Mouse (Mus musculus) heart, adult 2 months (tissue): Measurements from ENCODE around the gene Psma7. TPM values are rescaled to one million over a fixed set of nuclear protein-coding genes. Genes with fewer than 3 reads are reported as not detected.

Experiments
- DNase-seq, 2 experiments: peaks; one replicate each; pipeline ENCODE4 v3.0.0; 2021
- H3K27ac ChIP-seq: fragments of 200-600 bp; 2 replicates; pipeline ENCODE4 v1.8.1; 2022
- H3K27me3 ChIP-seq: fragments of 200-500 bp; 2 replicates; pipeline ENCODE4 v1.6.1; 2012; ENCODE audit warnings: mild to moderate bottlenecking, low read length, inconsistent platforms, mixed read lengths; ENCODE audit not compliant: control insufficient read depth, insufficient read depth
- H3K36me3 ChIP-seq: fragments of 200-500 bp; 2 replicates; pipeline ENCODE4 v1.6.1; 2012; ENCODE audit warnings: low read length, inconsistent platforms; ENCODE audit not compliant: control insufficient read depth, insufficient read depth
- H3K4me1 ChIP-seq: fragments of 200-500 bp; 2 replicates; pipeline ENCODE4 v1.6.1; 2011; ENCODE audit warnings: low read length; ENCODE audit not compliant: control insufficient read depth, insufficient read depth
- H3K4me3 ChIP-seq: fragments of 200-600 bp; 2 replicates; pipeline ENCODE4 v1.8.1; 2022
- H3K79me2 ChIP-seq: fragments of 200-500 bp; replicated peaks from 2 replicates; pipeline ENCODE4 v1.6.1; 2012; ENCODE audit warnings: mild to moderate bottlenecking, inconsistent platforms, low read length, moderate library complexity, mixed read lengths; ENCODE audit not compliant: control insufficient read depth, insufficient read depth
- H3K9ac ChIP-seq: fragments of 200-500 bp; 2 replicates; pipeline ENCODE4 v1.6.1; 2012; ENCODE audit warnings: low read depth, mild to moderate bottlenecking, control low read depth, inconsistent platforms, low read length, mixed read lengths
- CTCF ChIP-seq: fragments of 200-600 bp; IDR thresholded peaks from 2 replicates; pipeline ENCODE4 v1.8.1; 2022; ENCODE audit warnings: antibody characterized with exemption, mild to moderate bottlenecking, moderate library complexity
- EP300 ChIP-seq: fragments of 200-500 bp; IDR thresholded peaks from 2 replicates; pipeline ENCODE4 v1.6.1; 2011; ENCODE audit warnings: low read depth, low read length, control low read depth; ENCODE audit not compliant: insufficient read depth
- POLR2A ChIP-seq: fragments of 200-500 bp; IDR thresholded peaks from 2 replicates; pipeline ENCODE4 v1.6.1; 2011; ENCODE audit warnings: mild to moderate bottlenecking, low read depth, low read length, control low read depth; ENCODE audit not compliant: insufficient read depth
- WGBS: fragments of 180-500 bp; shearing (Covaris S2); methylation state at CpG from one replicate; pipeline ENCODE4 v1.1.7; 2018; 5-methylcytosine and 5-hydroxymethylcytosine counted together
- intact Hi-C: fragments of 180-260 bp; cut with DNase I; formaldehyde crosslinking; loops from one replicate; pipeline ENCODE4 v1.15.1; 2025
- polyA plus RNA-seq: library from polyadenylated mRNA; depleted of rRNA; stranded (reverse); fragments of >200 nt; gene quantifications from 2 replicates; pipeline ENCODE4 v1.2.3, GENCODE M21; 2012
- total RNA-seq, 2 experiments: library from RNA; stranded (reverse); gene quantifications; 2 replicates each; pipeline ENCODE4 v1.2.3; 2021

The Psma7 gene
- total and polyA plus RNA-seq, 3 experiments: 134 to 162 (median 140) TPM

DNA sequence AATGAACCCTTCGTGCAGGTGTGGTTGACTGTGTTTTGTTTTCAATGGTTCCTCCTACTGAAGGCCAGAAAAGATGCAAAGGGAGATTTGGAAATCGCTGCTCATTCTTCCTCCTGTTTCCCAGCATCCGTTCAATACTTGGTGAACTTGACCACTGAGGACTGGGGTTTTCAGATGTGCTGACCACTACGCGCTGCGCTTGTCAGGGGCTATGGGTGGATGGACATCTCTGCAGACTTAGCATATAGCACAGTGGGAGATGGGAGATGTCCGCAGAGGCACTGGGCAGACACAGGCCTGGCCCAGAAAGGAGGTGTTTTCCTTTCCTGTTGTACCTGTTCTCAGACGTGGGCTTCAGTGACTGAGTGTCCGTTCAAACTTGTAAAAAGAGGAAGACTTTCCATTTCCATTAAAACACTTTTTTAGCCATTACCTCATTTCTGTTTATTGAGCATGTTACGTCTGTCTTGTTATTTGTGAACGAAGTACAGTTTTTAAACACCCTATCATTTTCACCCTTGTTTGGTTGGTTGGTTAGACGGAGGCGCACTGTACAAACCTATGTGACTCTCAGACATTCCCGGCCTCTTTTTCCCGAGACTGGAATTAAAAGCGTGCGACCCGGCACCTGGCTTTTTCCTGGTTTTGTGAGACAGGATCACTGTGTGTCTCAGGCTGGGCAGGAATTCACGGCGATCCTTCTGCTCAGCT, 27.7 kb upstream of the Psma7 start:
- DNase-seq: no peak
- Histone ChIP-seq H3K9ac (peak overlapping the region; percentile 68), H3K36me3 (no peaks in the 10 kb centered on the region), H3K27me3 (no peaks in the 10 kb centered on the region), H3K27ac (peak overlapping the region; percentile 81), H3K4me3 (peak overlapping the region; percentile 74), H3K4me1 (peaks cover 5% of the 10 kb centered on the region), H3K79me2 (no peaks in the 10 kb centered on the region)
- intact Hi-C loops: loop anchor here (5.0 kb wide), 1 partner anchor 47 kb away; the partner anchor contains the start of gene Osbpl2
- WGBS: 29% methylated on average over 20 of the region's 20 CpGs
- TF ChIP-seq CTCF (no peak), POLR2A (no peak), EP300 (no peak)

- no peak for TF ChIP-seq POLR2A
- TF ChIP-seq EP300: no peak
- TF ChIP-seq CTCF: no peak
- no peak overlapping the region for H3K4me3 ChIP-seq
- peak in 1 of 2 experiments; percentile 36 for DNase-seq
Measured at GRCm38 (mm10) chr2:180063338-180064131, 21.3 kb upstream of the Psma7 start.

GRCm38 (mm10) chr2:180053001-180053400, 10.8 kb upstream of the Psma7 start:
- H3K27me3 ChIP-seq: no peaks in the 10 kb centered on the region
- H3K36me3 ChIP-seq: no peaks in the 10 kb centered on the region
- DNase-seq: no peak
- TF ChIP-seq EP300: no peak
- no peak for TF ChIP-seq CTCF
- no peak for TF ChIP-seq POLR2A
- no peak overlapping the region for H3K9ac ChIP-seq
- no peak overlapping the region for H3K27ac ChIP-seq
- intact Hi-C loops: no loop called here
- WGBS: 95% methylated on average over 9 of the region's 9 CpGs
- 0 out of 2 replicates have a peak, but pooled peaks cover 2% of the 10 kb centered on the region for H3K79me2 ChIP-seq
- H3K4me1 ChIP-seq: no peaks in the 10 kb centered on the region
- H3K4me3 ChIP-seq: no peak overlapping the region

More at GRCm38 (mm10) chr2:180063338-180064131, 21.3 kb upstream of the Psma7 start:
- intact Hi-C loops: no loop called here
- WGBS: 74% methylated on average over 11 of the region's 11 CpGs
- Histone ChIP-seq H3K36me3 (no peaks in the 10 kb centered on the region), H3K27ac (no peak overlapping the region), H3K27me3 (no peaks in the 10 kb centered on the region), H3K4me1 (no peaks in the 10 kb centered on the region), H3K79me2 (no peaks in the 10 kb centered on the region), H3K9ac (no peak overlapping the region)

DNA sequence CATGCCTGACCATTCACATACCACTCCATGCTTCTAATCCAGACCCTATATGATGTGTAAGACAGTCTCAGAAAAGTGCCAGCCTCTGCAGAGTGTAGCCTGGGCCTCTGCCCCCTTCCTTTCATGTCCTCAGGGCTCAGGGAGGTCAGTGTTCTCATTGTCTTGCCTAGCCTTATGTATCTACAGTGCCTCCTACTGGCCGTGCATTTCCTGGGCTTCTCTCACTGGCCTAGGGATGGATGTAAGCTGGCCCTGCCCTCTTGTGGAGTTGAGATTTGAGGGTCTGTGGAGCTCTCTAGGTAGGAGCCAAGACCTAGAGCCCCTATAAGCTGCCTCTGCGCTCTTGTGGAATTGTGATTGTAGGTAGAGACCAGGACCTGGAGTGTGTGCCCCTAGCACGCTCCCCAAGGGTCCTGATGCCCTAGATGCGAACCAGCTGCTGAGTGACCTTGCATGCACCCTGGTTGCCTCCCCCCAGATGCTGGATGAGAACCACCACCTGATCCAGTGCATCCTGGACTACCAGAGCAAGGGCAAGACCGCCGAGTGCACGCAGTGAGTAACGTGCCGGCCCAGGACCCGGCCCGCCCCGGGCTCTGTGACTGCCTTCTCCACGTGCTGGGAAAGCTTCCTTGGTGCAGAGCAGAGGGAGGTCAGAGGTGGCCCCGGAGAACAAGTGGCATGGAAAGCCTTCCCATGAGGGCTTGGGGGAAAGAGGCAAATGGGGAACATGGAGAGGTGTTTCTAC, 9.9 kb upstream of the Psma7 start:
- H3K4me1 ChIP-seq: no peaks in the 10 kb centered on the region
- 0 out of 2 replicates have a peak, but pooled peaks cover 2% of the 10 kb centered on the region for H3K79me2 ChIP-seq
- no peak overlapping the region for H3K4me3 ChIP-seq
- intact Hi-C loops: loop anchor here (1.0 kb wide), 1 partner anchor 135 kb away; no protein-coding TSS in a partner anchor
- TF ChIP-seq EP300 (no peak), POLR2A (no peak), CTCF (peak; percentile 57)
- H3K36me3 ChIP-seq: no peaks in the 10 kb centered on the region
- WGBS: 92% methylated on average over 14 of the region's 14 CpGs
- H3K27me3 ChIP-seq: no peaks in the 10 kb centered on the region
- DNase-seq: no peak
- no peak overlapping the region for H3K9ac ChIP-seq
- no peak overlapping the region for H3K27ac ChIP-seq

DNA sequence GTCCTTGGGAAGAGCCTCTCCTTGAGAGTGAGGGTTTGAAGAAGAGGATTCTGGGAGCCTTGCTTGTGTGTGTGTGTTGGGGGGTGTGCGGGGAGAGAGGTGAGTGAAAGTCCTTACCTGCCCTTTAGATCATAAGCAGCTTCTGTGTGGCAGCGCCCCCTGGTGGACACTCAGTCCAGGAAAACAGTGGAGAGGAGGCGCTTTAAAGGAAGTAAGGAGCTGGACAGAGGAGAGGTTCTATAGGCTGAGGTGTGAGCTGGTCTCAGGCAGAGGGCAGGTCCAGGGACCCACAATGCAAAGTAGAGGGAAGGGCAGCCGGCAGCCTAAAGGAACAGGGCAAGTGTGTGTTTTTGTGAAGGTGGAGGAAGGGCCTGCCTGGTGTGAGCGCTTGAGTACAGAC, 8.8 kb upstream of the Psma7 start:
- Histone ChIP-seq H3K4me3 (no peak overlapping the region), H3K36me3 (no peaks in the 10 kb centered on the region), H3K4me1 (no peaks in the 10 kb centered on the region), H3K27ac (no peak overlapping the region), H3K9ac (no peak overlapping the region), H3K27me3 (no peaks in the 10 kb centered on the region), H3K79me2 (0 out of 2 replicates have a peak, but pooled peaks cover 2% of the 10 kb centered on the region)
- TF ChIP-seq EP300 (peak; percentile 10; the same call in 1 of the 2 replicates), CTCF (peak; percentile 88), POLR2A (no peak)
- DNase-seq: peak; percentile 72 to 87
- intact Hi-C loops: loop anchor here (1.0 kb wide), 1 partner anchor 134 kb away; no protein-coding TSS in a partner anchor
- 29% methylated on average over 5 of the region's 5 CpGs for WGBS
